Mouse (Mus musculus) embryonic fibroblast, embryonic 13.5 days (primary cell): ENCODE data around the gene AW822073. TPM values are rescaled to one million over a fixed set of nuclear protein-coding genes. Genes with fewer than 3 reads are reported as not detected.
A peak's percentile ranks its signal among the peaks of the same experiment; 100 is the strongest.
"Not testable (repeated sequence)": the region's sequence is repeated elsewhere in the genome, so short reads cannot be mapped to it uniquely, and the experiment has no call there.

Source experiments
- H3K27ac ChIP-seq: 2 replicates; pipeline ENCODE4 v1.5.1; 2012; ENCODE audit warnings: low read length, control low read depth, inconsistent platforms; ENCODE audit not compliant: insufficient read depth
- H3K4me1 ChIP-seq: 2 replicates; pipeline ENCODE4 v1.6.1; 2011; ENCODE audit warnings: low read length; ENCODE audit not compliant: control insufficient read depth, insufficient read depth
- H3K4me3 ChIP-seq: 2 replicates; pipeline ENCODE4 v1.5.1; 2011; ENCODE audit warnings: mild to moderate bottlenecking, control low read depth, low read length; ENCODE audit not compliant: insufficient read depth
- CTCF ChIP-seq: IDR thresholded peaks from 2 replicates; pipeline ENCODE4 v1.5.1; 2011; ENCODE audit warnings: mild to moderate bottlenecking, control low read depth, low read length, moderate library complexity, borderline replicate concordance; ENCODE audit not compliant: insufficient read depth
- POLR2A ChIP-seq: IDR thresholded peaks from 2 replicates; pipeline ENCODE4 v1.6.1; 2011; ENCODE audit warnings: low read depth, mild to moderate bottlenecking, control low read depth, low read length, moderate library complexity
- polyA plus RNA-seq: library from polyadenylated mRNA; stranded (reverse); fragments of >200 nt; gene quantifications from 2 replicates; pipeline ENCODE4 v1.2.4, GENCODE M21; 2011; ENCODE audit warnings: low read depth; ENCODE audit not compliant: missing spikeins, insufficient read length

Gene AW822073
- polyA plus RNA-seq, result not detected in 2 replicates

- H3K4me3 ChIP-seq, result not testable (repeated sequence)
Observed at GRCm38 (mm10) chr10:58224827-58225785, at the start of gene AW822073. Gene AW822073, minus strand, starts transcription at chr10:58224930.

GRCm38 (mm10) chr10:58258466-58258865 is 33.7 kb upstream of the AW822073 start:
- no peak for TF ChIP-seq POLR2A
- TF ChIP-seq CTCF, result no peak
- Histone ChIP-seq H3K4me1 (no peaks in the 10 kb centered on the region), H3K4me3 (no peak overlapping the region)

More at GRCm38 (mm10) chr10:58224827-58225785, at the start of gene AW822073:
- H3K27ac ChIP-seq, H3K4me1 ChIP-seq: not testable (repeated sequence)

GRCm38 (mm10) chr10:58255954-58256353 is 31.2 kb upstream of the AW822073 start:
- TF ChIP-seq POLR2A (no peak), CTCF (no peak)

More at GRCm38 (mm10) chr10:58258466-58258865, 33.7 kb upstream of the AW822073 start:
- no peak overlapping the region for H3K27ac ChIP-seq

GRCm38 (mm10) chr10:58255213-58255892 is 30.6 kb upstream of the AW822073 start, which contains the start of gene Gcc2:
Gene Gcc2, plus strand, starts transcription at chr10:58255497.
- Histone ChIP-seq H3K4me3 (peak within 1 kb of the TSS; percentile 90), H3K27ac (no peak within 1 kb of the TSS)
- TF ChIP-seq POLR2A (peak; percentile 98), CTCF (no peak)

More at GRCm38 (mm10) chr10:58255954-58256353, 31.2 kb upstream of the AW822073 start:
- Histone ChIP-seq H3K4me1 (no peaks in the 10 kb centered on the region), H3K4me3 (peak overlapping the region; percentile 90), H3K27ac (no peak overlapping the region)

GRCm38 (mm10) chr10:58254635-58255175 is 30.0 kb upstream of the AW822073 start:
- Histone ChIP-seq H3K4me3 (peak overlapping the region; percentile 90), H3K4me1 (no peaks in the 10 kb centered on the region), H3K27ac (no peak overlapping the region)
- no peak for TF ChIP-seq CTCF
- TF ChIP-seq POLR2A, result no peak

More at GRCm38 (mm10) chr10:58255213-58255892, 30.6 kb upstream of the AW822073 start, which contains the start of gene Gcc2:
- H3K4me1 ChIP-seq, result no peaks in the 10 kb centered on the region

GRCm38 (mm10) chr10:58249535-58249934 is 24.8 kb upstream of the AW822073 start:
- TF ChIP-seq POLR2A, result no peak
- no peaks in the 10 kb centered on the region for H3K4me1 ChIP-seq
- H3K4me3 ChIP-seq, result no peak overlapping the region
- H3K27ac ChIP-seq, result no peak overlapping the region

GRCm38 (mm10) chr10:58238984-58239740 is 14.4 kb upstream of the AW822073 start:
- not testable (repeated sequence) for H3K4me1 ChIP-seq, H3K4me3 ChIP-seq, H3K27ac ChIP-seq

- H3K4me3 ChIP-seq, result no peak within 1 kb of the TSS
- TF ChIP-seq CTCF (no peak), POLR2A (no peak)
- H3K27ac ChIP-seq, result no peak within 1 kb of the TSS
- H3K4me1 ChIP-seq, result no peaks in the 10 kb centered on the region
Observed at GRCm38 (mm10) chr10:58236613-58237012, 11.9 kb upstream of the AW822073 start, which contains the start of gene Gm4981. Gene Gm4981, minus strand, starts transcription at chr10:58236701.

GRCm38 (mm10) chr10:58234985-58235384 is 10.3 kb upstream of the AW822073 start:
- H3K4me3 ChIP-seq, H3K4me1 ChIP-seq, H3K27ac ChIP-seq: not testable (repeated sequence)

GRCm38 (mm10) chr10:58233740-58234121 is 9.0 kb upstream of the AW822073 start:
- not testable (repeated sequence) for H3K4me1 ChIP-seq, H3K27ac ChIP-seq, H3K4me3 ChIP-seq

GRCm38 (mm10) chr10:58233054-58233739 is 8.5 kb upstream of the AW822073 start:
- H3K4me3 ChIP-seq, H3K27ac ChIP-seq, H3K4me1 ChIP-seq: not testable (repeated sequence)

- not testable (repeated sequence) for H3K4me1 ChIP-seq, H3K27ac ChIP-seq, H3K4me3 ChIP-seq
Observed at GRCm38 (mm10) chr10:58232641-58232969, 7.9 kb upstream of the AW822073 start, which contains the start of gene Duxf3. Gene Duxf3, minus strand, starts transcription at chr10:58232675.
